Mouse (Mus musculus): Measurements from ENCODE around the gene Strn3. TPM values are rescaled to one million over a fixed set of nuclear protein-coding genes. Genes with fewer than 3 reads are reported as not detected.

Strn3 gene
- total and polyA plus RNA-seq, 2 experiments from 2014 or later: 30.8 to 92.8 TPM

GRCm38 (mm10) chr12:51721836-51722235 lies 30.1 kb upstream of the Strn3 start:
- WGBS: 97% methylated on average over 8 of the region's 8 CpGs
- Histone ChIP-seq H3K27ac (ENCODE audit: low read depth, low read length) (no peak overlapping the region), H3K4me1 (ENCODE audit: insufficient read depth) (no peaks in the 10 kb centered on the region), H3K4me3 (ENCODE audit: low read depth, low read length) (no peak overlapping the region), H3K9ac (no peak overlapping the region), H3K9me3 (ENCODE audit: low read length) (no peaks in the 10 kb centered on the region), H3K36me3 (ENCODE audit: insufficient read depth) (peaks cover 15% of the 10 kb centered on the region), H3K4me2 (ENCODE audit: low read depth) (no peak overlapping the region), H3K27me3 (ENCODE audit: insufficient read depth, low read length) (no peaks in the 10 kb centered on the region)
- no peak for TF ChIP-seq CTCF (IDR thresholded peaks at IDR 0.05; ENCODE audit: low read depth)
- DNase-seq (no peak), ATAC-seq (no peak)

- WGBS: 96% methylated on average over 6 of the region's 6 CpGs
- H3K36me3 ChIP-seq (ENCODE audit: insufficient read depth): peaks cover 10% of the 10 kb centered on the region
- no peaks in the 10 kb centered on the region for H3K9me3 ChIP-seq (ENCODE audit: low read length)
- H3K4me2 ChIP-seq (ENCODE audit: low read depth): no peak overlapping the region
- TF ChIP-seq CTCF (IDR thresholded peaks at IDR 0.05; ENCODE audit: low read depth): no peak
- no peak overlapping the region for H3K27ac ChIP-seq (ENCODE audit: low read depth, low read length)
- H3K4me1 ChIP-seq (ENCODE audit: insufficient read depth): no peaks in the 10 kb centered on the region
- no peak overlapping the region for H3K9ac ChIP-seq
- no peak for ATAC-seq
- H3K27me3 ChIP-seq (ENCODE audit: insufficient read depth, low read length): no peaks in the 10 kb centered on the region
- no peak for DNase-seq
- H3K4me3 ChIP-seq (ENCODE audit: low read depth, low read length): no peak overlapping the region
Measured at GRCm38 (mm10) chr12:51718617-51719016, 26.9 kb upstream of the Strn3 start.

- Histone ChIP-seq H3K4me1 (ENCODE audit: insufficient read depth) (no peaks in the 10 kb centered on the region), H3K27ac (ENCODE audit: low read depth, low read length) (no peak overlapping the region), H3K4me2 (ENCODE audit: low read depth) (no peak overlapping the region), H3K36me3 (ENCODE audit: insufficient read depth) (peaks cover 3% of the 10 kb centered on the region; the same call in 1 of the 2 replicates), H3K9me3 (ENCODE audit: low read length) (no peaks in the 10 kb centered on the region), H3K27me3 (ENCODE audit: insufficient read depth, low read length) (no peaks in the 10 kb centered on the region), H3K4me3 (ENCODE audit: low read depth, low read length) (no peak overlapping the region), H3K9ac (no peak overlapping the region)
- TF ChIP-seq CTCF (IDR thresholded peaks at IDR 0.05; ENCODE audit: low read depth): no peak
- DNase-seq (no peak), ATAC-seq (no peak)
- 76% methylated on average over 1 of the region's 1 CpGs for WGBS
Measured at GRCm38 (mm10) chr12:51712685-51713084, 21.0 kb upstream of the Strn3 start.

- WGBS: 80% methylated on average over 5 of the region's 5 CpGs
- ATAC-seq (no peak), DNase-seq (no peak)
- Histone ChIP-seq H3K27ac (ENCODE audit: low read depth, low read length) (no peak overlapping the region), H3K4me1 (ENCODE audit: insufficient read depth) (no peaks in the 10 kb centered on the region), H3K36me3 (ENCODE audit: insufficient read depth) (peaks cover 3% of the 10 kb centered on the region; the same call in 1 of the 2 replicates), H3K27me3 (ENCODE audit: insufficient read depth, low read length) (no peaks in the 10 kb centered on the region), H3K9ac (no peak overlapping the region), H3K4me3 (ENCODE audit: low read depth, low read length) (no peak overlapping the region), H3K4me2 (ENCODE audit: low read depth) (no peak overlapping the region), H3K9me3 (ENCODE audit: low read length) (no peaks in the 10 kb centered on the region)
- no peak for TF ChIP-seq CTCF (IDR thresholded peaks at IDR 0.05; ENCODE audit: low read depth)
Measured at GRCm38 (mm10) chr12:51710154-51710553, 18.5 kb upstream of the Strn3 start.

GRCm38 (mm10) chr12:51709741-51710140 lies 18.0 kb upstream of the Strn3 start:
- ATAC-seq: no peak
- H3K4me3 ChIP-seq (ENCODE audit: low read depth, low read length): no peak overlapping the region

GRCm38 (mm10) chr12:51708941-51709686 lies 17.4 kb upstream of the Strn3 start:
- no peaks in the 10 kb centered on the region for H3K27me3 ChIP-seq (ENCODE audit: insufficient read depth, low read length)
- no peak overlapping the region for H3K4me3 ChIP-seq (ENCODE audit: low read depth, low read length)
- no peak overlapping the region for H3K9ac ChIP-seq
- no peaks in the 10 kb centered on the region for H3K4me1 ChIP-seq (ENCODE audit: insufficient read depth)
- 63% methylated on average over 14 of the region's 14 CpGs for WGBS
- no peak overlapping the region for H3K27ac ChIP-seq (ENCODE audit: low read depth, low read length)
- ATAC-seq: no peak
- peaks cover 3% of the 10 kb centered on the region; the same call in 1 of the 2 replicates for H3K36me3 ChIP-seq (ENCODE audit: insufficient read depth)
- H3K9me3 ChIP-seq (ENCODE audit: low read length): no peaks in the 10 kb centered on the region
- H3K4me2 ChIP-seq (ENCODE audit: low read depth): no peak overlapping the region
- DNase-seq: no peak
- TF ChIP-seq CTCF (IDR thresholded peaks at IDR 0.05; ENCODE audit: low read depth): no peak

More at GRCm38 (mm10) chr12:51709741-51710140, 18.0 kb upstream of the Strn3 start:
- Histone ChIP-seq H3K27ac (ENCODE audit: low read depth, low read length) (no peak overlapping the region), H3K27me3 (ENCODE audit: insufficient read depth, low read length) (no peaks in the 10 kb centered on the region), H3K9me3 (ENCODE audit: low read length) (no peaks in the 10 kb centered on the region), H3K4me2 (ENCODE audit: low read depth) (no peak overlapping the region), H3K36me3 (ENCODE audit: insufficient read depth) (peaks cover 3% of the 10 kb centered on the region; the same call in 1 of the 2 replicates), H3K4me1 (ENCODE audit: insufficient read depth) (no peaks in the 10 kb centered on the region), H3K9ac (no peak overlapping the region)
- no peak for TF ChIP-seq CTCF (IDR thresholded peaks at IDR 0.05; ENCODE audit: low read depth)
- 77% methylated on average over 3 of the region's 3 CpGs for WGBS
- no peak for DNase-seq

GRCm38 (mm10) chr12:51706673-51707235 lies 15.1 kb upstream of the Strn3 start:
- no peaks in the 10 kb centered on the region for H3K27me3 ChIP-seq (ENCODE audit: insufficient read depth, low read length)
- no peak overlapping the region for H3K27ac ChIP-seq (ENCODE audit: low read depth, low read length)
- DNase-seq: no peak
- H3K9ac ChIP-seq: no peak overlapping the region
- no peak overlapping the region for H3K4me3 ChIP-seq (ENCODE audit: low read depth, low read length)
- ATAC-seq: no peak
- WGBS: 87% methylated on average over 5 of the region's 5 CpGs
- no peak overlapping the region for H3K4me2 ChIP-seq (ENCODE audit: low read depth)
- H3K4me1 ChIP-seq (ENCODE audit: insufficient read depth): no peaks in the 10 kb centered on the region
- no peak for TF ChIP-seq CTCF (IDR thresholded peaks at IDR 0.05; ENCODE audit: low read depth)
- H3K9me3 ChIP-seq (ENCODE audit: low read length): no peaks in the 10 kb centered on the region
- peaks cover 3% of the 10 kb centered on the region; the same call in 1 of the 2 replicates for H3K36me3 ChIP-seq (ENCODE audit: insufficient read depth)
